Mouse (Mus musculus) lung, postnatal 0 days (tissue): ENCODE measurements around the gene Wbp11. TPM values are rescaled to one million over a fixed set of nuclear protein-coding genes. Genes with fewer than 3 reads are reported as not detected.

Source experiments
- ATAC-seq: fragments of 200-750 bp; cut with Nextera tagmentation; 2 replicates; pipeline ENCODE4 v1.8.0; 2017; ENCODE audit warnings: moderate library complexity
- DNase-seq: peaks from one replicate; pipeline ENCODE4 v3.0.0-alpha.2; 2016; ENCODE audit warnings: low spot score
- H3K27ac ChIP-seq: fragments of 300-500 bp; sonication (generic); 2 replicates; pipeline ENCODE4 v1.5.1; 2014; ENCODE audit warnings: antibody characterized with exemption, mild to moderate bottlenecking, low read length, mixed read lengths
- H3K27me3 ChIP-seq: fragments of 300-500 bp; sonication (generic); replicated peaks from 2 replicates; pipeline ENCODE4 v1.6.1; 2014; ENCODE audit warnings: low read length, mixed read lengths; ENCODE audit not compliant: insufficient read depth
- H3K36me3 ChIP-seq: fragments of 300-500 bp; sonication (generic); 2 replicates; pipeline ENCODE4 v1.6.1; 2014; ENCODE audit warnings: low read length, mixed read lengths; ENCODE audit not compliant: insufficient read depth
- H3K4me1 ChIP-seq: fragments of 300-500 bp; sonication (generic); 2 replicates; pipeline ENCODE4 v1.6.1; 2014; ENCODE audit warnings: antibody characterized with exemption, low read depth, low read length, mixed read lengths; ENCODE audit not compliant: insufficient read depth
- H3K4me2 ChIP-seq: fragments of 300-500 bp; sonication (generic); replicated peaks from 2 replicates; pipeline ENCODE4 v1.6.1; 2014; ENCODE audit warnings: low read depth, mild to moderate bottlenecking, low read length, moderate library complexity, mixed read lengths
- H3K4me3 ChIP-seq: fragments of 300-500 bp; sonication (generic); 2 replicates; pipeline ENCODE4 v1.5.1; 2014; ENCODE audit warnings: low read depth, low read length
- H3K9ac ChIP-seq: fragments of 300-500 bp; sonication (generic); replicated peaks from 2 replicates; pipeline ENCODE4 v1.6.1; 2014; ENCODE audit warnings: low read depth, mild to moderate bottlenecking
- H3K9me3 ChIP-seq: fragments of 300-500 bp; sonication (generic); 2 replicates; pipeline ENCODE4 v1.6.1; 2016; ENCODE audit warnings: low read length, mixed read lengths
- CTCF ChIP-seq: IDR thresholded peaks from 2 replicates; pipeline ENCODE4 v1.5.1; 2016; ENCODE audit warnings: antibody characterized with exemption, mild to moderate bottlenecking
- EP300 ChIP-seq: IDR thresholded peaks from 2 replicates; pipeline ENCODE4 v1.6.1; 2016; ENCODE audit warnings: antibody characterized with exemption, mild to moderate bottlenecking, control low read depth
- WGBS: fragments of 180-500 bp; shearing (Covaris S2); extraction: QIAGEN DNeasy Blood & Tissue Kit; methylation state at CpG from one replicate; pipeline ENCODE4 v1.1.7; 2014; 5-methylcytosine and 5-hydroxymethylcytosine counted together
- polyA plus RNA-seq: library from polyadenylated mRNA; unstranded; fragments of >200 nt; fragmentation: Nextera tagmentation; extraction: Ambion mirVana; gene quantifications from 2 replicates; pipeline ENCODE4 v1.2.1, GENCODE M21; 2015

Wbp11 gene
- polyA plus RNA-seq, 1 experiment from 2014 or later = 44.4 TPM

GRCm38 (mm10) chr6:136847267-136847666, 19.2 kb upstream of the Wbp11 start:
- ATAC-seq (no peak), DNase-seq (no peak)
- H3K4me2 ChIP-seq = no peak overlapping the region
- WGBS = 88% methylated on average over 3 of the region's 3 CpGs
- no peaks in the 10 kb centered on the region for H3K4me1 ChIP-seq
- H3K9ac ChIP-seq = no peak overlapping the region
- H3K27me3 ChIP-seq = no peaks in the 10 kb centered on the region
- H3K36me3 ChIP-seq = no peaks in the 10 kb centered on the region
- no peaks in the 10 kb centered on the region for H3K9me3 ChIP-seq
- H3K4me3 ChIP-seq = no peak overlapping the region
- H3K27ac ChIP-seq = no peak overlapping the region
- TF ChIP-seq CTCF (no peak), EP300 (no peak)

- ATAC-seq (no peak), DNase-seq (no peak)
- Histone ChIP-seq H3K27me3 (no peaks in the 10 kb centered on the region), H3K9ac (no peak overlapping the region), H3K27ac (no peak overlapping the region), H3K4me3 (no peak overlapping the region), H3K9me3 (no peaks in the 10 kb centered on the region), H3K4me1 (no peaks in the 10 kb centered on the region), H3K36me3 (no peaks in the 10 kb centered on the region), H3K4me2 (no peak overlapping the region)
- 66% methylated on average over 5 of the region's 5 CpGs for WGBS
- TF ChIP-seq CTCF (no peak), EP300 (no peak)
Measured at GRCm38 (mm10) chr6:136845706-136846480, 17.9 kb upstream of the Wbp11 start.

- H3K4me1 ChIP-seq = no peaks in the 10 kb centered on the region
- TF ChIP-seq CTCF = no peak
- TF ChIP-seq EP300 = no peak
- no peaks in the 10 kb centered on the region for H3K9me3 ChIP-seq
- no peak overlapping the region for H3K4me3 ChIP-seq
- ATAC-seq (no peak), DNase-seq (no peak)
- no peak overlapping the region for H3K4me2 ChIP-seq
- H3K9ac ChIP-seq = no peak overlapping the region
- H3K36me3 ChIP-seq = no peaks in the 10 kb centered on the region
- WGBS = 60% methylated on average over 2 of the region's 2 CpGs
- H3K27ac ChIP-seq = no peak overlapping the region
- no peaks in the 10 kb centered on the region for H3K27me3 ChIP-seq
Measured at GRCm38 (mm10) chr6:136844903-136845302, 16.9 kb upstream of the Wbp11 start.

- 69% methylated on average over 3 of the region's 3 CpGs for WGBS
- no peak for DNase-seq
- TF ChIP-seq CTCF (no peak), EP300 (no peak)
Measured at GRCm38 (mm10) chr6:136837323-136837722, 9.3 kb upstream of the Wbp11 start.

GRCm38 (mm10) chr6:136835352-136835751, 7.3 kb upstream of the Wbp11 start, which contains the start of gene Smco3:
Smco3 (minus strand) TSS chr6:136835452.
- no peak within 1 kb of the TSS for H3K9ac ChIP-seq
- no peaks in the 10 kb centered on the region for H3K27me3 ChIP-seq
- 45% methylated on average over 4 of the region's 4 CpGs for WGBS
- H3K4me3 ChIP-seq = no peak within 1 kb of the TSS
- H3K36me3 ChIP-seq = no peaks in the 10 kb centered on the region
- DNase-seq = no peak
- no peak within 1 kb of the TSS for H3K27ac ChIP-seq
- no peaks in the 10 kb centered on the region for H3K4me1 ChIP-seq
- H3K4me2 ChIP-seq = peak within 1 kb of the TSS; percentile 0; the same call in 1 of the 2 replicates
- no peaks in the 10 kb centered on the region for H3K9me3 ChIP-seq
- no peak for TF ChIP-seq EP300
- TF ChIP-seq CTCF = no peak
- ATAC-seq = no peak

More at GRCm38 (mm10) chr6:136837323-136837722, 9.3 kb upstream of the Wbp11 start:
- Histone ChIP-seq H3K4me3 (no peak overlapping the region), H3K9me3 (no peaks in the 10 kb centered on the region), H3K4me2 (no peak overlapping the region), H3K36me3 (no peaks in the 10 kb centered on the region), H3K27ac (no peak overlapping the region), H3K27me3 (no peaks in the 10 kb centered on the region), H3K4me1 (no peaks in the 10 kb centered on the region), H3K9ac (no peak overlapping the region)
- ATAC-seq = no peak

GRCm38 (mm10) chr6:136831712-136832111, 3.7 kb upstream of the Wbp11 start:
- WGBS = 54% methylated on average over 5 of the region's 5 CpGs
- no peak overlapping the region for H3K9ac ChIP-seq
- no peaks in the 10 kb centered on the region for H3K36me3 ChIP-seq
- no peak for TF ChIP-seq EP300
- no peak for TF ChIP-seq CTCF
- no peaks in the 10 kb centered on the region for H3K27me3 ChIP-seq
- DNase-seq = no peak
- H3K9me3 ChIP-seq = no peaks in the 10 kb centered on the region
- H3K27ac ChIP-seq = no peak overlapping the region
- H3K4me3 ChIP-seq = no peak overlapping the region
- ATAC-seq = no peak
- H3K4me2 ChIP-seq = no peak overlapping the region
- H3K4me1 ChIP-seq = 0 out of 2 replicates have a peak, but pooled peaks cover 4% of the 10 kb centered on the region
